Mouse (Mus musculus) stomach, postnatal 0 days (tissue): Measurements from ENCODE around the gene Gjd2.

Experiments
- CTCF ChIP-seq: IDR thresholded peaks from 2 replicates; pipeline ENCODE4 v1.5.1; 2016; ENCODE audit warnings: antibody characterized with exemption, low read depth, mild to moderate bottlenecking, moderate library complexity
- EP300 ChIP-seq: optimal IDR thresholded peaks from 2 replicates; pipeline ENCODE3; 2016; ENCODE audit warnings: antibody characterized with exemption

DNA sequence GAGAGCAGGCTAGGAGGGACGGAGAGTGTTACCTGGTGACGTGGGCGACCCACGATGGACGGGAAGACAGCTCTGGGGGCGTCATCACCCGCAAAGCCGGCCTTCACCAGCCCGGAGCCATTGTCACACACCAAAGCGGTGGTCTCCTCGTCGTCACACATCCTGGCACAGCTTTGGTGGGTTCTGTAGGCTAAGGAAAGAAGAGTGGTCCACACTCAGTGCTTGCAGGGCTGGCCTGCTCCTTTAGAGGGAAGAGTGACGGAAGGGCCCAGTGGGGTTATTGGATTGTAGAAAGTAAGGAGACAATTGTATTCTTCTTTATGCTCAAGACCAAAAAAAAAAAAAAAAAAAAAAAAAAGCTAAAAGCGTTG is 38.4 kb upstream of the Gjd2 start:
- TF ChIP-seq CTCF (no peak), EP300 (no peak)
